Mouse (Mus musculus): ENCODE measurements around the gene Slc1a7.

- TF ChIP-seq EP300 (IDR thresholded peaks at IDR 0.05; ENCODE audit: low read depth): no peak
- no peak for TF ChIP-seq CTCF (IDR thresholded peaks at IDR 0.05; ENCODE audit: low read depth)
Observed at GRCm38 (mm10) chr4:107962044-107962732, 5.9 kb upstream of the Slc1a7 start.
